Mouse (Mus musculus) urinary bladder, postnatal 10 days (tissue): ENCODE measurements around the gene Usp49.
"Not testable (repeated sequence)": the region's sequence is repeated elsewhere in the genome, so short reads cannot be mapped to it uniquely, and the experiment has no call there.

Experiments used
- DNase-seq: peaks from one replicate; pipeline ENCODE4 v3.0.0; 2022; ENCODE audit warnings: low spot score

The Usp49 gene

DNA sequence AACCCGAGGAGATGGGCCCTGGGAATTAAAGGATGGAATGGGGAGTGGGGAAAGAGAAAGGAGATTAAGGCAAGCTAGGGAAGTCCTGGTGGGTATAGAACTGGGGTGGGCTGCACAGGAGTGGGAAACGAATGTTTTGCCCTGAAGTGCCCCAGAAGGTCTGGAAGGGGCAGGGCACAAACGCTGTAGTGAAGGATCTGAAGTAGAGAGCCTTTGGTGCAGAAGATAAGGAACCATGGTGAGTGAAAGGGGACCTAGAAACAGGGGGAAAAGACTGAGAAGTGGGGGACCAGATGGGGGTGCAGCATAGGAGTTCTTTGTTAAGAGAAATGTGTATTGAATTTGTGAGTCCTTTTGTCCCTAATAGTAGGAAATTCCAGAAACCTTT is at the start of gene Usp49:
TSS of gene Usp49 (plus strand) at position 13 of the 388 bp plus-strand sequence.
- DNase-seq, result no peak

DNA sequence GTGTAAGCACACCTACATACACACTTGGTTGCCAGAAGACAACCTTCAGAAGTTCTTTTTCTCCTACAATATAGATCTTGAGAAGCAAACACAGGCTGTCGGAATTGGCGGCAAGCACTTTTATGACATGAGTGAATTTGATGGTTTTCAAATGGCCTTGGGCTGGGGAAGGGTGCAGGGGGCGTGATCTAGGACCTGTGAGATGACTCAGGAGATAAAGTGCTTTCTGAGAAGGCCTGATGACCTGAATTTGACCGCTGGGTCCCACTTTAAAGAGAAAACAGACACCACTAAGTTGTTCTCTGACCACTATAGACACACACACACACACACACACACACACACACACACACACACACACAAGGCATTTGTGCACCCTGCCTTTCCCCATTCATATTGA is 49.5 kb upstream of the Usp49 start:
- no peak for DNase-seq

DNA sequence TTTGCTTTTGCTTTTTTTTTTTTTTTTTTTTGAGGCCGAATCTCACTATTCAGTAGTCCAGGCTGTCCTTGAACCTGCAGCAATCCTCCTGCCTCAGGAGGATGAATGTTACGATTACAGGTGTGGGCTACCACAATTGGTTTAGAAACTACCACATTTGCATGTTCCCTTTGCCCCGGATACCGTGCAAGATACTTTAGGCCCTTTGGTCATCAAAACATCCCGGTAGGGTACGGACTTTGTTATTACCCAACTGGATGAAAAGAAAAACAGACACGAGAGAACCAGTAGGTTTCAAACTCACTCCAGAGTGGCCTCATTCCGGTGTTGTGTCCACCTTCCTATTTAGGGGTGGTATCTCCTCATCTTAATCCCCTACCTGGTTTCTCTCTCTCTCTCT is 42.0 kb upstream of the Usp49 start:
- DNase-seq, result no peak

DNA sequence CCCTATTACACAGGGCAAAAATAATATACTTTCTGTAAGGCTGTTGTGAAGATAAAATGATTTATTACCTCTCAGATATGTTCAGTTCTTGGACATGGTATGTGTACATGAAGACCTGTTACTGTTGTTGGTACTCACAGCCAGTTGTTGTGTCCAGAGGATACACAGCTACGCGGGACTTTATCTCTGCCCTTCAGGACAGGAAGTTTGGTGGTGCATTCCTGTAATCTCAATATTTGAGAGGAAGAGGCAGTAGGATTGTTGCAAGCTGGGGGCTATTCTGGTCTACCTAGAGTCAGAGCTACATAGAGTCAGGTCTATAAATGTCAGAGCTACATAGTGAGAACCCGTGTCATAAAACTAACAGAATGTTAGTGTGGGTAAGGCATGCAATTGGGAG is 39.4 kb upstream of the Usp49 start:
- DNase-seq, result no peak

DNA sequence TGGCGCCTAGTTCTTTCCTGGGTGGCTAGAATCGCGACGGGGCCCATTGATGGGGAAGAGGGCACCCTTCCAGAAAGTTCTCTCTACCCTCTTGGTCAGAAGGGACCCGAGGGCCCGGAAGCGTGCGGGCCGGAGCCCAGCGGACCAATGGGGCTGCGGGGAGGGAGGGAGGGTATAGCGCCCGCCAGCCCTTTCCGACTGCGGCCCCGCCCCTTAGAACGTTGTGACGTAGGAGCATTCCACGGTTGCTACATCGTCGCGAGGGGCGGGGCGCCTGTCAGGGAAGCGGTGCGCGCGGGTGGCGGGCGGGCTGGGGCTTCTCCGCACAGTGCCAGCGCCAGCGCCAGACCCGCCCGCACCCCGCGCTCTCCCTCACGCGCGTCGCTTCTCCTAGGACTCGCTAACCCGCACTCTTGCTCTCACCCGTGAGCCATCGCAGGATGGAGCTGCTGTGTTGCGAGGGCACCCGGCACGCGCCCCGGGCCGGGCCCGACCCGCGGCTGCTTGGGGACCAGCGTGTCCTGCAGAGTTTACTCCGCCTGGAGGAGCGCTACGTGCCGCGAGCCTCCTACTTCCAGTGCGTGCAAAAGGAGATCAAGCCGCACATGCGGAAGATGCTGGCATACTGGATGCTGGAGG is 37.2 kb upstream of the Usp49 start:
- DNase-seq, result peak; percentile 92

DNA sequence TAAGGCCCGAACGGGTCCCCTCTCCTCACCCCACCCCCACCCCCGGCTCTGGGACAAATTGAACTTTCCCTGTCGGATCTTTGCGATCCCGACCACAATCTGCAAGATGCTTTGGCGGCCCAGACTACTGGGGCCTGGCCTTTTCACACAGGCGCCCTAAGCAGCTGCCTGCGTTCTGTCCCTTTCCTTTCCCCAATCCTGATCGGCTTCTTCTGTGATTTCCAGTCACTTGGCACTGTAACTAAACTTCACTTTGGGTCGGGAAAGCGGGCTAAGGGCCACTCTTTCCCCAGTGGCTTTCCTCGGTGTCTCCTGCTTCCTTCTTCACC is 36.7 kb upstream of the Usp49 start:
- no peak for DNase-seq

DNA sequence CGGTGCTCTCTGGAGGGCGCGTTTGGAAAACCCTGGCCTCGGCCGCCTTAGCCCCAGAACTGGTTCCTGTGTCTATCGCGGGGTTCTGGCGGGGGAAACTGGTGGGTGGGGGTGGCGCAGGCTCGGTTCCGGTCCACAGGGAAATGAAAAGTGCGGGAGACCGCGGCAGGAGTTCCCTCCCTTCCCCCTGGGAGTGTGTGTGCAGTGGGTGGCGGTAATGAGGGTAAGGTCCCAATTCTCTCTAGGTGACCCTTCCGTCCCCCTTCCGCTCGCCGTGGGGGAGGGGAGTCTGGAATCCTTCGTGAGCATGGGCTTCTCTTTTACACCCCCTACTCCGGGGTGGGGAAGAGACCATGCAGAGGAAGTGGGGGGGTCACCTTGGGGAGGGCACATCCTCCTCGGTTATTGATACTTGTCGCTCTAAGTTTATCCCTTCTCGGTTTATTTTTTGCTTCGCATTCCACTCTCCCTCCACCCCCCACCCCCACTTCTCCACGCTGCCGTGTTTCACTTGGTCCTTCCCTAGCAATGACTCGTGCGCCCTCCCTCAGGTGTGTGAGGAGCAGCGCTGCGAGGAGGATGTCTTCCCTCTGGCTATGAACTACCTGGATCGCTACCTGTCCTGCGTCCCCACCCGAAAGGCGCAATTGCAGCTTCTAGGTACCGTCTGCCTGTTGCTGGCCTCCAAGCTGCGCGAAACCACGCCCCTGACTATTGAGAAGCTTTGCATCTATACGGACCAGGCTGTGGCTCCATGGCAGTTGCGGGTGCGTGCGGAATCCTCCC is 36.1 kb upstream of the Usp49 start:
- DNase-seq, result no peak

DNA sequence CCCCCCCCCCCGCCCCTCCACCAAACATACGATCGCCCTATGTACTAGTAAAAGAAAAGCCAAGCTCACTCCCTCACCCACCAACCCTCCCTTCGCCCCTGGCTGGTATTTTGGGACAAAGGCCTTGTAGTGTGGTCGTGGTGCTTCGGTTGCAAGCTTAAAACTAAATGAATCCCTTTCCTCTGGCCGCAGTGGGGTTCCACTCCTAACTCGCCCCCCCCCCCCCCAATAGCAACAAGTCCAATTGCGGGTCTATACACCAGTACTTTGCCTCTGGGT is 35.6 kb upstream of the Usp49 start:
- DNase-seq, result no peak

DNA sequence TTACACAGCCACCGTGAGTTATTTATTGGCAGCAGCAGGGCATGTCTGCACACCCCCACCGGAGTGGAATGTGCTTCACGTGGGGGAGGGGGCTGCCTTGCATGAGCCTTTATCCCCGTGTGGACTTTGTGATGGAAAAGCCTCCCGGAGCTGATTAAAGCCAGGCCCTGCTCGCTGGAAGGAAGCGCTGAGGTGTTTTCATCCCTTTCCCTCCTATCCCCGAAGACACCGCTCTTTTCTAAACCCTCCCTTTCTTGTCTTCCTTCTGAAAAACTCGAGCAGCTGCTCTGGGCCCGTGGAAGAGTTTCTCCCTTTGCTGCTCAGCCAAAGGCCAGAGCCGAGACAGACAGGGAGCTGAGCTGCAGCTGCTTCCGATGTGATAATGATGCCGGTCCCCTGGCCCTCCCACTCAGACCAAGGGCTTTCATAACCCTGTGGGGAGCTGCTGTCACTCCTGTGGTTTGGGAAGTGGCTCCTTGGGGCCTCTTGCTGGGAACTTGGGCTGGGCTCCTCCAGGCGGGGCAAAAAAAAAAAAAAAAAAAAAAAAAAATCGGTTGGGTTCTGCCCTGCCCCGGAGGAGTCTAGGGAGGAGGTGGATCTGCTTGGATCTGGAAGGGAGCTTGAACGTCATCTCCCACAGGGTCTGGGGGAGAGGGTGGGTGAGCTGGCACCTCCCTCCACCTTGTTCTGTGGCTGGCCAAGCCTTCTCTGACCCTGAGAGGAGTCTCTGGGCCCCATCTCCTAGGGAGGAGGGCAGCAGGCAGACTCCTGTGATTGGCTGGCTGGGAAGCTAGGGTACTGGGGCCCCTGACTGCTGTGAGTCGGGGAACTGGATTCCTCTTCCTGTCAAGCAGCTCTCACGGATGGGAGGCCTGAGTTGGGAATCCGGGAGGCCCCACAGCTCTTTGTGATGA is 35.0 kb upstream of the Usp49 start:
- no peak for DNase-seq

GRCm38 (mm10) chr17:47596162-47596838 is 34.2 kb upstream of the Usp49 start:
- DNase-seq, result no peak

- no peak for DNase-seq
Measured at GRCm38 (mm10) chr17:47596839-47597164, 33.7 kb upstream of the Usp49 start.

- no peak for DNase-seq
Measured at GRCm38 (mm10) chr17:47597261-47597660, 33.2 kb upstream of the Usp49 start.

GRCm38 (mm10) chr17:47597838-47598579 is 32.5 kb upstream of the Usp49 start:
- no peak for DNase-seq

DNA sequence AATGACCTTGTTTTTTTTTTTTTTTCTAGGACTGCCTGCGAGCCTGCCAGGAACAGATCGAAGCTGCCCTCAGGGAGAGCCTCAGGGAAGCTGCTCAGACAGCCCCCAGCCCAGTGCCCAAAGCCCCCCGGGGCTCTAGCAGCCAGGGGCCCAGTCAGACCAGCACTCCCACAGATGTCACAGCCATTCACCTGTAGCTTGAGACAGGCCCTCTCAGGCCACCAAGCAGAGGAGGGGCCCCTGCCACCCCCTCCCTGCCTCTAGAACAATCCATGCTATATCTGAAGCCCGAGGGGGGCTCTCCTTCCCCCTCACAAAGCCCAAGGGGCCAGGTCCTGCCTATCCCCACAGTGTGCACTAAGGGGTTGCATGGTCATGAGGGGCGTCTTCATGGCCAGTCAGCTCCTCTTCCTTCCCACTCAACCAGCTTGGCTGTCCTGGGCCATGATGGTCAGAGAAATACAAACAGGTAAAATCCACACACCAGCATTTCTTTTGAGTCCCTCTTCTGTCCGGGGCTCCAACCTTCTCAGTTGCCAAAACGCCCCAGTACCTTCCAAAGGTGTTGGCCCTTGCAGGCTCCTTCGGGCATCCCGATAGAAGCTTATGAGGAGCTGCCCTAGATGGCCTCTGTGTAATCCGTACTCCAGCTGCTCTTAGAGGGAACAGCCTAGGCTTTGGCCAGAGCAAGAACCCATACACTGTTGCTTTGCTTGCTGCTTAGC is 31.7 kb upstream of the Usp49 start:
- DNase-seq, result not testable (repeated sequence)

DNA sequence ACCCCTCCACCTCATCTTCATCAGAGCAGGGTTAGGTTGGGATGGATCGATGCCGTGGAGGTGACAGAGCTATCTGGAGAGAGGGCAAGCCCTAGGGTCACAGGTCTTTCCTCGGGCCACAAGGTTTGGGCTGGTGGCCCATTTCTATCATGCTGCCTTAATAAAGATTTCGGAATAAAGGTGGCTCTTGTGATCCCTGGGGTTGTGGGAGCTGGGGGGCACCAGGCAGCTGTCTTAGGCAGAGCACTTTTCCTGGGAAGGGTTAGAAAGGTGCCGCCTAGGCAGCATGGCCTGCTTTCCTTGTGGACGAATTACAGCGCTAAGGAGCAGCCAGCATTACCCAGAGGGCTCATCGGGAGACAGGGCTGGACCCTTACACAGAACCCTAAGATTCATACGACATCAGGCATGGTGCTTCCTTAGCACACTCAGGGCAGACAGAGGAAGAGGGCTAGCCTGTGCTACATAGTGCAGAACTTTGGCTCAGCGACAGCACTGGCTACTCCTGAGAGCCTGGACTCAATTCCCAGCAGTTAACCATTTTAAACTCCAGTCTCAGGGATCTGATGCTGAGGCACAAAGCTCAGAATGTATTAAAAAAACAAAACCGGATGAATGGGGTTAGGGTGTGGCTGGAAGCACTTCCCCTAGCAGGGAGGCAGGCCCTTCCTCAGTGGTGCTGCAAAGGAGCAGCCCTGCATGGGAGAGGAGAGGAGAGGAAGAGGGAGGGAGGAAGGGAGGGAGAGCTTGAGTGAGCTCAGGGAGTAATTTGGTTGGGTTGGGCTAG is 30.8 kb upstream of the Usp49 start:
- DNase-seq, result no peak

DNA sequence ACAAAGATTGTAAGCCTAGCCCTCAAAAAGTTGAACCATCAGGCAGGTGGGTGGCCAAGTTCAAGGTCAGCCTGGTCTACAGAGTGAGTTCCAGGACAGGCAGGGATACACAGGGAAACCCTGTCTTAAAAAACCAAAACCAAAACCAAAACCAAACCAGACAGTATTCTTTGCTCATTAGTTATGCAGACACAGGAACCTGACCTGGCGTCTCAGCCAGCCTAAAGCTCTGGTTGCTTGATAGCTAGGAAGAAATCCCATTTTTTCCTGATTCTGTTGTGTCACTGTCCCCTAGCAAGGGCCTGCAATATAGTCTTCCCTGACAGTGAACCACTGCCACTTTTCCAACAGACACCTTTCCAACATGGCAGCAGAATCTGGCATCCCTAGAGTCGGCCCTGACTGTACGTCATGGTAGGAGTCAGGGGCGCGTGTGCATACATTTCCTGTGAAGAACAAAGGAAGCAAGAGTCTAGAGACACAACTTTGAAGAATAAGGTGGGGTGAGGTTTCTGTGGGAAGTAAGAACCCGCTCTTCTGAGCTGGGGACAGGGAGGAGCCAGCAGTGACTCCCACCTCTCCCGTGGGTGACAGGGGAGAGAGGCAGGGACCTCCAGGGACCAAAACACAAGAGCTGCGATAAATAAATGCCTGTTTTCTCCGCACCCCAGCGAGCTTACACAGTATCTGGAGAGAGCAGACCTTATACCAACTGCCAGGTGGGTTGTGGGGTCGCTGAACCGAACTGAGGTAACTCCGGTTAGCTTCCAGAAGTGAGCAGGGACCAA is 29.7 kb upstream of the Usp49 start:
- no peak for DNase-seq

DNA sequence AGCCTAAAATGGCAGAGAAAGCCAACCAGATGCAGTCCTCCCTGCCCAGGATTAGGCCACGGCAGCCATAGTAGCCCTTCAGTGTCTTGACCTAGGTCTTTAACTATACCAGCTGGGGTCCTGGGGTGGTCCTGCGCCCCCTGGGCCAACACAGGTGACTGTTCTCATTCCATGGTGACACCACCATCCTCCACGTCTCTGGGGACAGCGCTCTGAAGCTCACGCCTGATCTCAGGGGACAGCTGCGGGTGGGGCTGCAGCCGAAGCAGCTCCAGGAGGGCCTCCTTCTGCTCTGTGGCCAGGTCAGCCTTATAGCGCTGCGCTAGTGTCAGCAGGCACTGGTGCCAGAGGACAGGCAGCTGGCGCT is 29.1 kb upstream of the Usp49 start:
- DNase-seq, result no peak

DNA sequence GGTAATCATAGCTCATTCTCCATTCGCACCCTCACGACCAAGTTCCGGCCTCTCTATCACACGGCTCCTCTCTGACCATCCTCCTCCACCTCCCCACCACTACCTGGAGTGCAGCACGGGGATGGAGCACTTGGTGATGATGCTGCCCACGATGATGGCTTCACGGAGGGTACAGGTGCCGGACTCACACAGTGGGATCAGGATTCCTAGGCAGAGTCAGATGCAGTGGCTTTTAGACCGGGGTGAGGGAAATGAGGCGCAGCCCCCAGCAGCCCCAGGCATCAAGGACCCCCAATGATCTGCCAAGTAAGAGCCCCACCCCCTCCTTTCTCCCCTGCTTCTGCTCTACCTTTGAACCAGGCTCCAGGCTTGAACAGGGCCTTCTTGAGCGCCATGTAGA is 28.2 kb upstream of the Usp49 start:
- no peak for DNase-seq

- no peak for DNase-seq
Measured at GRCm38 (mm10) chr17:47606220-47606619, 24.3 kb upstream of the Usp49 start.

DNA sequence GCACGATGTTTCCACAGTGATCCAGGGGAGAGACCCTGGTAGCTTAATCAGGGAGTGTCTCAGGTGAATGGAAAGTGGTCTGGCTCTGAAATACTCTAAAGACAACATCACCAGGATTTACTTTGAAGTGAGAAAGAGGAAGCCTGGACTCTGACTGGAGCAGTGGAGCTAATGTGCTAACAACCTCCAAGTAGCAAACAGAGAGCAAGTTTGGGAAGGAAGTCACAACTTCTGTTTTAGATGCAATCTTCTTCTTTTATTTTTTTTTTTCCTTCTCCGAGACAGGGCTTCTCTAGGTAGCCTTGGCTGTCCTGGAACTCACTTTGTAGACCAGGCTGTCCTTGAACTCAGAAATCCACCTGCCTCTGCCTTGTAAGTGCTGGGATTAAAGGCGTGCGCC is 21.3 kb upstream of the Usp49 start:
- DNase-seq, result no peak
